Mouse (Mus musculus): ENCODE results near the gene Dsn1.

The Dsn1 gene

GRCm38 (mm10) chr2:156973316-156974100 is 33.4 kb downstream of the Dsn1 start:
- DNase-seq (ENCODE audit: low read depth, low spot score) = no peak

GRCm38 (mm10) chr2:156970253-156970652 is 36.7 kb downstream of the Dsn1 start:
- DNase-seq (ENCODE audit: low read depth, low spot score) = no peak

GRCm38 (mm10) chr2:156968501-156968900 is 38.5 kb downstream of the Dsn1 start:
- DNase-seq (ENCODE audit: low read depth, low spot score) = no peak

GRCm38 (mm10) chr2:156967388-156967787 is 39.6 kb downstream of the Dsn1 start:
- DNase-seq (ENCODE audit: low read depth, low spot score) = no peak

GRCm38 (mm10) chr2:156963891-156964290 is 43.1 kb downstream of the Dsn1 start:
- DNase-seq (ENCODE audit: low read depth, low spot score) = no peak

- DNase-seq (ENCODE audit: low read depth, low spot score) = peak; percentile 51
These were observed 48.3 kb downstream of the Dsn1 start for GRCm38 (mm10) chr2:156958496-156959252.

GRCm38 (mm10) chr2:156957035-156957434 is 49.9 kb downstream of the Dsn1 start:
- DNase-seq (ENCODE audit: low read depth, low spot score) = no peak

- DNase-seq (ENCODE audit: low read depth, low spot score) = peak; percentile 60
These were observed 50.6 kb downstream of the Dsn1 start for GRCm38 (mm10) chr2:156956306-156956705.

GRCm38 (mm10) chr2:156954463-156954862 is 52.5 kb downstream of the Dsn1 start:
- DNase-seq (ENCODE audit: low read depth, low spot score) = no peak

- no peak for DNase-seq (ENCODE audit: low read depth, low spot score)
These were observed 55.5 kb downstream of the Dsn1 start for GRCm38 (mm10) chr2:156951301-156952094.

GRCm38 (mm10) chr2:156950816-156951215 is 56.1 kb downstream of the Dsn1 start:
- DNase-seq (ENCODE audit: low read depth, low spot score) = no peak
